Mouse (Mus musculus) erythroid progenitor cell, adult 5-6 weeks (primary cell): ENCODE data around the gene Camk2g. TPM values are rescaled to one million over a fixed set of nuclear protein-coding genes. Genes with fewer than 3 reads are reported as not detected.
A peak's percentile ranks its signal among the peaks of the same experiment; 100 is the strongest.

Experiments
- ATAC-seq: replicated peaks from 2 replicates; pipeline ENCODE4 v1.8.0; 2016; ENCODE audit warnings: moderate number of reproducible peaks, mild to moderate bottlenecking, moderate TSS enrichment, inconsistent platforms; ENCODE audit not compliant: poor library complexity, low FRiP score, severe bottlenecking
- total RNA-seq, 2 experiments: library from RNA; stranded (forward) in 1 of 2; stranded (reverse) in 1 of 2; fragments of 150-400 nt in 1 of 2; fragments of 186-747, 209-891 nt in 1 of 2; gene quantifications; 2 replicates each; pipeline versions ENCODE4 v1.2.3 to v1.2.4; 2015 to 2017; ENCODE audit warnings: low replicate concordance in 2 of 2

Gene Camk2g
- total RNA-seq, 2 experiments from 2014 or later: 6.7 to 6.9 TPM

- ATAC-seq: no peak
These were observed 15.9 kb upstream of the Camk2g start for GRCm38 (mm10) chr14:20809820-20810219.

GRCm38 (mm10) chr14:20809349-20809748 is 15.5 kb upstream of the Camk2g start:
- ATAC-seq: no peak

GRCm38 (mm10) chr14:20806116-20806840 is 12.4 kb upstream of the Camk2g start:
- ATAC-seq: no peak; the same call in 1 of the 2 replicates

GRCm38 (mm10) chr14:20804964-20805672 is 11.2 kb upstream of the Camk2g start:
- ATAC-seq: no peak

GRCm38 (mm10) chr14:20804481-20804880 is 10.6 kb upstream of the Camk2g start:
- ATAC-seq: no peak

GRCm38 (mm10) chr14:20803606-20803938 is 9.7 kb upstream of the Camk2g start:
- 0 out of 2 replicates have a peak, but pooled peaks have one; percentile 50 for ATAC-seq

GRCm38 (mm10) chr14:20802926-20803605 is 9.2 kb upstream of the Camk2g start:
- ATAC-seq: no peak

- peak; percentile 70 for ATAC-seq
These were observed 4.9 kb upstream of the Camk2g start for GRCm38 (mm10) chr14:20798761-20799160.

- ATAC-seq: no peak
These were observed 4.4 kb upstream of the Camk2g start for GRCm38 (mm10) chr14:20798300-20798699.

GRCm38 (mm10) chr14:20796643-20797042 is 2.8 kb upstream of the Camk2g start:
- ATAC-seq: no peak

- ATAC-seq: no peak
These were observed 2.3 kb upstream of the Camk2g start for GRCm38 (mm10) chr14:20796170-20796569.

- no peak for ATAC-seq
These were observed 1.7 kb upstream of the Camk2g start for GRCm38 (mm10) chr14:20795423-20796152.

- ATAC-seq: no peak
These were observed 701 bp upstream of the Camk2g start for GRCm38 (mm10) chr14:20794589-20794988.

GRCm38 (mm10) chr14:20792922-20793757 is 748 bp downstream of the Camk2g start:
- no peak for ATAC-seq

- ATAC-seq: no peak
These were observed 1.5 kb downstream of the Camk2g start for GRCm38 (mm10) chr14:20792243-20792921.

- no peak for ATAC-seq
These were observed 2.2 kb downstream of the Camk2g start for GRCm38 (mm10) chr14:20791511-20792242.

- ATAC-seq: no peak
These were observed 2.9 kb downstream of the Camk2g start for GRCm38 (mm10) chr14:20790996-20791395.

GRCm38 (mm10) chr14:20790445-20790844 is 3.4 kb downstream of the Camk2g start:
- no peak for ATAC-seq
